11 mouse cellular contexts compared by ENCODE assay signal in the genomic region with DNA sequence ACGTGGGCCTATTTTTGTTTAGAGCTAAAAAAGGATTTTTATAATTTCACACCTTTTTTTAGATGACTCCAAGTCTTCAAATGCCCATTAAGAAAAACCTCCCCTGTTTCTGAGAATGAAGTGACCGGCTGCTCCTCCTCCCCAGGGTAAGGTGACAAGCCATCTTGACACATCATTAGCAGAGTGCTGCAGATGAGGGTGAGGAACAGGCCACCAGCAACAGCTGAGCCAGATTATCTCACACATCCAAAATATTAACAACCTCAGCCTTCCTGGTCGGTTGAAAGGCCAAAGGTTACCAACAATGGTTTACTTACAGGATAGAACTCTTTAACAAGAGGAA.
DNase-seq lines count a peak whose midpoint lies in the region; ATAC-seq and TF ChIP-seq lines count a peak whose summit lies in the region.
"Had no signal": no experiment of that assay in that cellular context is flagged by ENCODE, and none has a peak within 500 bp of the region (broad histone marks: within the 10 kb centered on the region; RNA-seq: fewer than 3 reads in every experiment).

No protein-coding gene starts in this region.

- H3K36me3 ChIP-seq in embryonic facial prominence, embryonic 11.5 days (replicated peaks; ENCODE audit: control insufficient read depth, insufficient read depth, low read depth, low read length), result no peaks in the 10 kb centered on the region
- no peaks in the 10 kb centered on the region for H3K36me3 ChIP-seq in lung, postnatal 0 days (ENCODE audit: insufficient read depth, low read length)
- no peaks in the 10 kb centered on the region for H3K36me3 ChIP-seq in heart, adult 2 months (ENCODE audit: control insufficient read depth, insufficient read depth, low read length)
- no peaks in the 10 kb centered on the region for H3K36me3 ChIP-seq in heart, embryonic 10.5 days

- H3K9me3 ChIP-seq in embryonic facial prominence, embryonic 11.5 days (replicated peaks; ENCODE audit: control insufficient read depth, low read length), result no peaks in the 10 kb centered on the region
- no peaks in the 10 kb centered on the region for H3K9me3 ChIP-seq in lung, postnatal 0 days (ENCODE audit: low read length)
- H3K9me3 ChIP-seq in heart, embryonic 10.5 days, result no peaks in the 10 kb centered on the region

- no peaks in the 10 kb centered on the region for H3K79me2 ChIP-seq in heart, adult 2 months (replicated peaks; ENCODE audit: control insufficient read depth, insufficient read depth, low read length)

- no peak overlapping the region for H3K4me2 ChIP-seq in embryonic facial prominence, embryonic 11.5 days (ENCODE audit: low read depth, low read length)
- H3K4me2 ChIP-seq in lung, postnatal 0 days (replicated peaks; ENCODE audit: low read depth, low read length), result no peak overlapping the region

- H3K27ac ChIP-seq in embryonic facial prominence, embryonic 11.5 days (replicated peaks; ENCODE audit: low read depth, low read length), result no peak overlapping the region
- H3K27ac ChIP-seq in lung, postnatal 0 days (ENCODE audit: low read length), result no peak overlapping the region
- H3K27ac ChIP-seq in heart, adult 2 months, result no peak overlapping the region
- no peak overlapping the region for H3K27ac ChIP-seq in heart, embryonic 10.5 days

- no peak overlapping the region for H3K4me3 ChIP-seq in embryonic facial prominence, embryonic 11.5 days (ENCODE audit: low read depth, low read length)
- H3K4me3 ChIP-seq in lung, postnatal 0 days (ENCODE audit: low read depth, low read length), result no peak overlapping the region
- H3K4me3 ChIP-seq in heart, adult 2 months, result no peak overlapping the region
- H3K4me3 ChIP-seq in heart, embryonic 10.5 days, result no peak overlapping the region

- peak; percentile 26 for DNase-seq in embryonic facial prominence, embryonic 11.5 days (ENCODE audit: low spot score)
- DNase-seq in forelimb bud, embryonic 11.5 days (ENCODE audit: low read depth, low spot score), result peak; percentile 73
- peak; percentile 67 for DNase-seq in lung, postnatal 0 days (ENCODE audit: low spot score)
- DNase-seq in neural tube, embryonic 10.5 days (ENCODE audit: extremely low spot score, low spot score), result peak; percentile 27
- DNase-seq in heart, adult 2 months, result no peak
- no peak for DNase-seq in heart, embryonic 10.5 days (ENCODE audit: low spot score)
- no peak for DNase-seq in kidney, postnatal 25 days
- no peak for DNase-seq in cerebellum, postnatal 4 days (ENCODE audit: low spot score in 2 of 2)
- DNase-seq: gastrocnemius, postnatal 10 days; kidney, postnatal 36 days had no signal

- no peaks in the 10 kb centered on the region for H3K4me1 ChIP-seq in embryonic facial prominence, embryonic 11.5 days (ENCODE audit: control insufficient read depth, insufficient read depth, low read length)
- H3K4me1 ChIP-seq in lung, postnatal 0 days (ENCODE audit: insufficient read depth, low read depth, low read length), result no peaks in the 10 kb centered on the region
- H3K4me1 ChIP-seq in heart, adult 2 months (ENCODE audit: control insufficient read depth, insufficient read depth, low read length), result peaks cover 3% of the 10 kb centered on the region; the same call in 1 of the 2 replicates
- peaks cover 14% of the 10 kb centered on the region for H3K4me1 ChIP-seq in heart, embryonic 10.5 days

- no peak for TF ChIP-seq CTCF in lung, postnatal 0 days (IDR thresholded peaks at IDR 0.05)
- no peak for TF ChIP-seq CTCF in heart, adult 2 months (IDR thresholded peaks at IDR 0.05)

- intact Hi-C loops in heart, adult 2 months (cut with DNase I), result no loop called here

- peak; percentile 45 for TF ChIP-seq EP300 in lung, postnatal 0 days (IDR thresholded peaks at IDR 0.05)
- TF ChIP-seq EP300 in heart, adult 2 months (IDR thresholded peaks at IDR 0.05; ENCODE audit: insufficient read depth, low read depth, low read length), result no peak

- H3K9ac ChIP-seq in embryonic facial prominence, embryonic 11.5 days (replicated peaks; ENCODE audit: low read length), result no peak overlapping the region
- no peak overlapping the region for H3K9ac ChIP-seq in lung, postnatal 0 days (replicated peaks; ENCODE audit: low read depth)
- no peak overlapping the region for H3K9ac ChIP-seq in heart, adult 2 months (ENCODE audit: low read depth, low read length)

- no peak for TF ChIP-seq POLR2A in heart, adult 2 months (IDR thresholded peaks at IDR 0.05; ENCODE audit: insufficient read depth, low read depth, low read length)

- no peaks in the 10 kb centered on the region for H3K27me3 ChIP-seq in embryonic facial prominence, embryonic 11.5 days (ENCODE audit: control insufficient read depth, insufficient read depth, low read length)
- H3K27me3 ChIP-seq in lung, postnatal 0 days (replicated peaks; ENCODE audit: insufficient read depth, low read length), result no peaks in the 10 kb centered on the region
- H3K27me3 ChIP-seq in heart, adult 2 months (ENCODE audit: control insufficient read depth, insufficient read depth, low read length), result no peaks in the 10 kb centered on the region
- H3K27me3 ChIP-seq in heart, embryonic 10.5 days (ENCODE audit: insufficient read depth, poor library complexity, severe bottlenecking), result no peaks in the 10 kb centered on the region
- H3K27me3 ChIP-seq: CH12.LX had no signal

- peak; percentile 88 for ATAC-seq in embryonic facial prominence, embryonic 11.5 days (replicated peaks; ENCODE audit: insufficient number of reproducible peaks, low FRiP score, low TSS enrichment, low read depth)
- ATAC-seq in lung, postnatal 0 days, result peak; percentile 86

- WGBS in embryonic facial prominence, embryonic 11.5 days, result 14% methylated on average over 3 of the region's 3 CpGs
- 30% methylated on average over 3 of the region's 3 CpGs for WGBS in lung, postnatal 0 days
- 58% methylated on average over 3 of the region's 3 CpGs for WGBS in heart, adult 2 months
- WGBS in heart, embryonic 10.5 days, result 27% methylated on average over 3 of the region's 3 CpGs

Comparison
In these comparisons a context has a peak if more than half of its experiments do, and no peak if none do; other contexts are left out.
1. DNase-seq: peak in embryonic facial prominence, embryonic 11.5 days (single experiment), forelimb bud, embryonic 11.5 days (single experiment), lung, postnatal 0 days (single experiment) and neural tube, embryonic 10.5 days (single experiment); none in heart, adult 2 months (0 of 2), heart, embryonic 10.5 days (single experiment), kidney, postnatal 25 days (0 of 2) and cerebellum, postnatal 4 days (0 of 2).